Mouse (Mus musculus): Measurements from ENCODE around the gene Plscr3. TPM values are rescaled to one million over a fixed set of nuclear protein-coding genes. Genes with fewer than 3 reads are reported as not detected.

Plscr3 gene
- polyA plus RNA-seq, 1 experiment from 2014 or later, result 74.5 TPM

DNA sequence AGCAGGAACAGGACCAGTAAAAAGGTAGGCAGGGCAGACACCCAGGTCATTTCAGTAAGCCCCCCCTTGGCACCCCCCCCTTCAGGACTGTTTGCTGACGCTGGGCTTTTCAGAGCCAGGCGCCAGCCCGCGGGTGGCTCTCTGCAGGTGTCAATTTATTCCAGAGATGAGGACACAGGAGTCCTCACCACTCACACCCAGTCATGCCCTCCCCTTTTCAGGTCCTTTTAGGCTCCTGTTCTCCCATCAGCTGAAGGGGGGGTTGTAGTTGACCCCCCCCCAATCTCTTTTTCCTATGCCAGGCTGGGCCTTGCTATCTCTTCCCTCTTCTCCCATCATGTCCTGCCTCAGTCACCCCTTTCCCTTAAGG, 10.2 kb upstream of the Plscr3 start:
- Histone ChIP-seq H3K27ac (no peak overlapping the region), H3K9me3 (no peaks in the 10 kb centered on the region), H3K4me3 (peak overlapping the region; percentile 69), H3K4me1 (peaks cover 59% of the 10 kb centered on the region), H3K27me3 (ENCODE audit: insufficient read depth, poor library complexity, severe bottlenecking) (peaks cover 49% of the 10 kb centered on the region), H3K36me3 (peaks cover 7% of the 10 kb centered on the region)
- no peak for DNase-seq (ENCODE audit: low spot score)
- 0% methylated on average over 4 of the region's 4 CpGs for WGBS

DNA sequence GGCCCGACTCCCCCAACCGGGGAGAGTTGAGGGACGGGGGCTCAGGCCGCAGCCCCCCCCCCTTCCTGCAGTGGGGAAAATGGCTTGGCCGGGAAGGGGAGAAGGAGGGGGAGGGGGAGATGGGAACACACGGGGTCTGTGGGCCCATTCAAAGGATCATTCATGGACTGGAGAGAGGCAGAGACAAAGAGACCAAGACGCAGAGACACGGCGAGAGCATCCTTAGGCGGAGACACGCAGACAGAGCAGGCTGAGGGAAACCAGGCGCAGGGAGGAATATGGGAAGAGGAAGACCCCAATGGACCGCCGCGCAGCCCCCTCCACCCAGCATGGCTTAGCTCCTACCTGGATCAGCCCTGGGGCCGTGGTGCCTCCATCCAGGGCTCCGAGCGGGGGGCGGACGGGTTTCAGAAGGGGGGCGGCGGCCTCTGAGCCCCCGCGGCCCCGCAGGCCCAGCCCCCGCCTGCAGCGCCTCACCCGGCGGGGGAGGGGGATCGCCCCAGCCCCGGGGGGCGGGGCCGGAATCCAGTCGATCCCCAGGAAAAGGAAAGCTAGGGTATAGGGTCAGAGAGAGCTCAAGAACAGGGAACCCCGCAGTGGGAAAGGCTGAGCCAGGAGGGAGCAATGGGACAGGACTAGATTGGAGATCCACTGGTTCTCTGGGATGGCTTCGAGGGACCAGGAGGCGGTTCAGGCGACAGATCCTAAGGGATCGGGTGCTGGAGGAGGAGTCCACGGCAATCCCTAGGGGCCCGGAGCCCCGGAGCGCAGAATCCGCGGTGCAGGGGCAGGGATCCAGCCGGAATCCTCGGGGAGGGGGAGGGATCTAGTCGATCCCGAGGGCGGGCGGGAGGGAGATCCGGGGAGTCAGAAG, 9.2 kb upstream of the Plscr3 start:
- peak overlapping the region; percentile 69 for H3K4me3 ChIP-seq
- no peaks in the 10 kb centered on the region for H3K9me3 ChIP-seq
- H3K27me3 ChIP-seq (ENCODE audit: insufficient read depth, poor library complexity, severe bottlenecking), result peaks cover 49% of the 10 kb centered on the region
- under 1% methylated on average over 39 of the region's 52 CpGs for WGBS
- peak overlapping the region; percentile 93 for H3K27ac ChIP-seq
- H3K36me3 ChIP-seq, result peaks cover 7% of the 10 kb centered on the region
- DNase-seq (ENCODE audit: low spot score), result no peak
- peaks cover 54% of the 10 kb centered on the region for H3K4me1 ChIP-seq

DNA sequence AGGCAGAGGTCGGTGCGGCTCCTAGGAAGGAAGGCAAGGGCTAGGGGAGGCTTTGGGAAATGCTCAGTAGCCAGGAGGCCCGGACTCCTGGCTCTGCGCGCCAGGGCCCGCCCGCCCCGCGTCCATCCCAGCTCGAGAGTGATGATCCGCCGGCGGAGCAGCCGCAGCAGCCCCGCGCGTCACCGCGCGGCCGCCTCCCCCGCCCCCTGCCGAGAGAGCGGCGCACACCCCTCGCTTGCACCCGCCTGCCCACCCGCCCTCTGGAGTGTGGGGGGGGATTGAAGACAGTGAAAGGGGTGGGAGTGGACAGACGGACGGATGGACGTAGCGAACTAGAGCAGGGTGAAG, 8.6 kb upstream of the Plscr3 start, which contains the start of gene Nlgn2:
TSS of gene Nlgn2 (minus strand) at position 181 of the 348 bp plus-strand sequence.
- no peak for DNase-seq (ENCODE audit: low spot score)
- peaks cover 54% of the 10 kb centered on the region for H3K4me1 ChIP-seq
- 0% methylated on average over 32 of the region's 32 CpGs for WGBS

DNA sequence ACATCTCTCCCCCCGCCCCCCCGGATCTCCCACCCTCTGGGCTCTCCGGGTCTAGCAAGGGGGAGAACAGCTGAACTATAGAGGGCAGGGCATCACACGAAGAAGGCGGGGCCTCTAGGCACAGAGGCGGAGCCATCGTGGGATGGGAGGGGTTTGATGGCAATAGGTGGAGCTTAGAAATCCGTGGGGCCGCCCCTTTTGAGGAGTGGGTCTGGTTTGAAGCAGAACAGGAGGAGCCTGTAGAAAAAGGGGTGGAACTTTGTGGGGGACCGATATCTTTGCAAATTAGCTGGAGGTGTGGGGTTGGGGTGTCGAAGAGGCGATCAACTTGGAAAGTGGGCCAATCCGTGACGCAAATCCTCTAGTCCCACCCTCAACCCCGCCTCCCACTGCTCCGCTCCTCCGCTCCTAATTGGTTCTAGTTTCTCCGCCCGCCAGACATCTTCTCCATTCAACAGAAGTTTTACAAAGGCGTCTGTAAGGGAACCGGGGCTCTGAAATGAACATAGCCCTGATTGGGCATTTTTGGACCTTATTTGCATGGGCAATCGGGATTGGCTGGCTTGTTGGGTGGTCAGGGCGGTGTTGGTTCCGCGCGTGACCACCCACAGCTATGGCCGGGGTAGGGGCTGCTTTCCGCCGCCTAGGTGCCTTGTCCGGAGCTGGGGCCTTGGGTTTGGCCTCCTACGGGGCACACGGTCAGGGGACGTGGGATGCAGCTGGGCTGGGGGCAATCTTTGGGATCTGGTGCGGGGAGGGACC, 8.0 kb upstream of the Plscr3 start, which contains the start of gene Tmem256:
TSS of gene Tmem256 (plus strand) at position 563 of the 762 bp plus-strand sequence.
- peaks cover 7% of the 10 kb centered on the region for H3K36me3 ChIP-seq
- peak within 1 kb of the TSS; percentile 93 for H3K27ac ChIP-seq
- H3K4me1 ChIP-seq, result peaks cover 56% of the 10 kb centered on the region
- H3K9me3 ChIP-seq, result no peaks in the 10 kb centered on the region
- peak within 1 kb of the TSS; percentile 69 for H3K4me3 ChIP-seq
- under 1% methylated on average over 34 of the region's 34 CpGs for WGBS
- peak; percentile 99 for DNase-seq (ENCODE audit: low spot score)
- peaks cover 39% of the 10 kb centered on the region for H3K27me3 ChIP-seq (ENCODE audit: insufficient read depth, poor library complexity, severe bottlenecking)

More for the DNA sequence above, 8.6 kb upstream of the Plscr3 start, which contains the start of gene Nlgn2:
- H3K27ac ChIP-seq, result peak within 1 kb of the TSS; percentile 93
- peaks cover 7% of the 10 kb centered on the region for H3K36me3 ChIP-seq
- H3K27me3 ChIP-seq (ENCODE audit: insufficient read depth, poor library complexity, severe bottlenecking), result peaks cover 45% of the 10 kb centered on the region
- H3K4me3 ChIP-seq, result peak within 1 kb of the TSS; percentile 69
- H3K9me3 ChIP-seq, result no peaks in the 10 kb centered on the region

DNA sequence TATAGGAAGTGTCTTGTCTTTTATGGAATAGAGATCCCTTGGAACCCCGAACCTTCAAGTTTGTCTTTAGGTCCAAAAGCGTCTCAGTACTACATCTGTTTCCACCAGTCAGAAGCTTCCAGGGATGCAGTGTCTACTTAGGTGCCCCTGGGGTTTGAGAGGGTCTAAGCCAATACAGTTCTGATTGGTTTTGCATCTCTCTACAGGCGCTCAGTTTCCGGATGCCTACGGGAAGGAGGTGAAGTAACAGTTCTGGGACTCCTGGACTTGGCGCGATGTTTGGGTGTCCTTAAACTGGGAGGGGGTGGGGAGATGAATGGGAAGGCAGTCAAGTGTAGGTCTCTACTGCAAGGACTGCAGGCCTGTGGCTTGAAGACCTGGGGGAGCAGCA, 7.5 kb upstream of the Plscr3 start:
- DNase-seq (ENCODE audit: low spot score), result no peak
- Histone ChIP-seq H3K4me3 (peak overlapping the region; percentile 69), H3K9me3 (no peaks in the 10 kb centered on the region), H3K4me1 (peaks cover 56% of the 10 kb centered on the region), H3K27ac (peak overlapping the region; percentile 93), H3K27me3 (ENCODE audit: insufficient read depth, poor library complexity, severe bottlenecking) (peaks cover 33% of the 10 kb centered on the region), H3K36me3 (peaks cover 2% of the 10 kb centered on the region; the same call in 1 of the 2 replicates)
- 1% methylated on average over 7 of the region's 7 CpGs for WGBS

DNA sequence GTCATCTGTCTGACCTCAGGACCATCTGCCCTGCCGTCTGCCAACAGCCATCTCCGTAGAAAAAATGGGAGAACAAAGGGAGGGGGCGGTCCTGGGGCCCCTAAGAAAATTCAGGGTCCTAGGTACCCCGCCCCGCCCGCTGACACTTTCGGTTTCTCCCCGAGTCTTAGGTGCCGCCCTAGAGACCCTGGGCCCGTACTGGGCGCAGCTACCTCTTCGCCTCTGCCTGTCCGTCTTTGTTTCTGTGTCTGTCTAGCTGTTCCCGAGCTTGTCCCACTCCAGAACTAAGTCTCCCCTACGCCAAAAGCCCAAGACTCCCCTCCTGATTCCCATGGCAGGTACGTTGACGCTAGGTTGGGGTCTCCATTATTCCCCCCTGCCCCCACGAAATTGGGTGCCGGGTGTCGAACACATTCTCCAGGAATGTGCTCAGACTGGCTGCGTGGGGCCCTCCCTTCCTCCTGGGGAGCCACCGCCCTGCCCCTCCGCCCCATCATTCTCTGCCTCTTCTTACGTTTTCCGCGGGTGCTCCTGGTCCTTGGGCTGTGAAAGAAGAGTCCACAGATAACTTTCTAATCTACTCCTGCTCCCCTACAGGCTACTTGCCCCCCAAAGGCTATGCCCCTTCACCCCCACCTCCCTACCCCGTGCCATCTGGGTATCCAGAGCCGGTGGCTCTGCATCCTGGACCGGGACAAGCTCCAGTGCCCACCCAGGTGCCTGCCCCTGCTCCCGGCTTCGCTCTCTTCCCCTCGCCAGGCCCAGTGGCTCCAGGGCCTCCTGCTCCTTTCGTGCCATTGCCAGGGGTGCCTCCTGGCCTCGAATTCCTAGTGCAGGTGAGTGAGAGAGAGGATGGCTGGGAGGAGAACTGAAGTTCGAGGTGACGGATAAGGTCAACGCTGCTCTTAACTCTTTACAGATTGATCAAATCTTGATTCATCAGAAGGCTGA, 837 bp downstream of the Plscr3 start:
- no peak for DNase-seq (ENCODE audit: low spot score)
- WGBS, result 10% methylated on average over 37 of the region's 37 CpGs

DNA sequence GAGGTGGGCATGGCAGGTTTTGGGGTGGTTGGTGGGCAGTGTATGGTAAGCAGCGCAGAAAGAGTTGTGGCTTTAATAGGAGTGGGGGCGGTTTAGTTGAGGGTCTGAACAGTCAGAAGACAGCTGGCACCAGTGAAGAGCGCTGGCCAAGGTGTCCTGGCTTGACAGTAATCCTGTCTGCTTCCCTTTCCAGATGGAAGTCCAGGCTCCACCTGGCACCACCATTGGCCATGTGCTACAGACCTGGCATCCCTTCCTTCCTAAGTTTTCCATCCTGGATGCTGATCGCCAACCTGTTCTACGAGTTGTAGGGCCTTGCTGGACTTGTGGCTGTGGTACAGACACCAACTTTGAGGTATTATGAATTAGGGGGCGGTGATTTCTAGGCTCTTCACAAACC, 1.8 kb downstream of the Plscr3 start:
- Histone ChIP-seq H3K9me3 (no peaks in the 10 kb centered on the region), H3K4me1 (peaks cover 43% of the 10 kb centered on the region), H3K4me3 (peak overlapping the region; percentile 81), H3K27me3 (ENCODE audit: insufficient read depth, poor library complexity, severe bottlenecking) (no peaks in the 10 kb centered on the region), H3K27ac (no peak overlapping the region), H3K36me3 (peaks cover 49% of the 10 kb centered on the region)
- 95% methylated on average over 6 of the region's 6 CpGs for WGBS
- no peak for DNase-seq (ENCODE audit: low spot score)

More for the DNA sequence above, 837 bp downstream of the Plscr3 start:
- H3K36me3 ChIP-seq, result peaks cover 44% of the 10 kb centered on the region
- H3K27ac ChIP-seq, result peak overlapping the region; percentile 98
- H3K4me3 ChIP-seq, result peak overlapping the region; percentile 81
- peaks cover 42% of the 10 kb centered on the region for H3K4me1 ChIP-seq
- no peaks in the 10 kb centered on the region for H3K27me3 ChIP-seq (ENCODE audit: insufficient read depth, poor library complexity, severe bottlenecking)
- H3K9me3 ChIP-seq, result no peaks in the 10 kb centered on the region

DNA sequence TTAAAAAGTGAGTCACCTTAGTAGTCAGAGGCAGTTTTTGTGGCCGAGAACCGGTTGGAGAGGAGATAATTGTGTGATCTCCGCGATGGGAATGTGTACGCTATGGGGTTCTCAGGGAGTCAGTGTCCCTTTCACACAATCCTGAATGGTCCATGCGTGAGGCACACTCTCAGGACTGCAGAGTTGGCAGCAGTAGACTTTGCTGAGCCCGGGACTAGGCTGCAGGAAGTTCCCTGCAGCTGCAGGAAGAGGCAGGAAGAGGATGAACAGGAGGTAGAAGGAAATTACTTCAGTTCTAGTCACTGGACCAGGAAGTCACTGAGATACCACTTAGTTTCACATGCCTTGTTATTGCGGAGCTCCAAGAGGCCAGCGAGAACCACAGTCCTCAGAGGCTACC, 3.0 kb downstream of the Plscr3 start:
- H3K4me1 ChIP-seq, result peaks cover 49% of the 10 kb centered on the region
- DNase-seq (ENCODE audit: low spot score), result no peak
- no peak overlapping the region for H3K4me3 ChIP-seq
- H3K36me3 ChIP-seq, result peaks cover 49% of the 10 kb centered on the region
- H3K9me3 ChIP-seq, result no peaks in the 10 kb centered on the region
- WGBS, result 80% methylated on average over 9 of the region's 9 CpGs
- no peak overlapping the region for H3K27ac ChIP-seq
- no peaks in the 10 kb centered on the region for H3K27me3 ChIP-seq (ENCODE audit: insufficient read depth, poor library complexity, severe bottlenecking)

DNA sequence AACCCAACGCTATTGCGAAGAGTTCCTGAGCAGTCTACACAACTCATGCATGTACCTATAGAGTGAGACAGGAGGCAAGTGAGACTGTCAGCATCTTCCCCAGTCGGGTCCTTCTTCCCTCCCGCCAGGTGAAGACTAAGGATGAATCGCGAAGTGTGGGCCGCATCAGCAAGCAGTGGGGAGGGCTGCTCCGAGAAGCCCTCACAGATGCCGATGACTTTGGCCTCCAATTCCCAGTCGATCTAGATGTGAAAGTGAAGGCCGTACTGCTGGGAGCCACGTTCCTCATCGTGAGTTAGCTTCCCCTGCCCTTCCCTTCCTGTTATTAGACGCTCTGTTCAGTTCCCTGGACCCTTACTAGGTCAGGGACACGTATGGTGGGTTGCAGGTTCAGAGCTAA, 3.7 kb downstream of the Plscr3 start:
- H3K36me3 ChIP-seq, result peaks cover 49% of the 10 kb centered on the region
- H3K4me1 ChIP-seq, result peaks cover 53% of the 10 kb centered on the region
- 91% methylated on average over 15 of the region's 15 CpGs for WGBS
- no peaks in the 10 kb centered on the region for H3K9me3 ChIP-seq
- no peaks in the 10 kb centered on the region for H3K27me3 ChIP-seq (ENCODE audit: insufficient read depth, poor library complexity, severe bottlenecking)
- H3K4me3 ChIP-seq, result no peak overlapping the region
- no peak overlapping the region for H3K27ac ChIP-seq
- DNase-seq (ENCODE audit: low spot score), result no peak

DNA sequence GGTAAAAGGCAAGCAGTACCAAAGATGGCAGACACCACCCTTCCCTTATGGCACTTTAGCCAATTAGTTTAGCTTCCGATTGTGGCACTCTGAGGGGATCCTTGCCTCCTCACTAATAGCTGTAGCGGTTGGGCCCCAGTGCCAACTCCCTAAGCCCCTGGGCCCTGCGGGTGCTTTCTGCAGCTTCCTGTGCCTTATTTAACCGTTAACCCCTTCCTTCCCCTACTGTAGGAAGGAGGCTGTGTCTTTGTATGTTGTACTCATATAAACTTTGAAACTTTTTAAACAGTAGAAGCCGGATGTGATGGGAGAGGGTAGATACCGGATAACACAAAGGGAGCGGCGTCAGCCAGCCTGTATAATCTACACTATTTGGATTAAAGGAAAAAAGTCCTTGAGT, 4.6 kb downstream of the Plscr3 start:
- Histone ChIP-seq H3K27ac (no peak overlapping the region), H3K4me1 (peaks cover 55% of the 10 kb centered on the region), H3K27me3 (ENCODE audit: insufficient read depth, poor library complexity, severe bottlenecking) (no peaks in the 10 kb centered on the region), H3K36me3 (peaks cover 49% of the 10 kb centered on the region), H3K4me3 (no peak overlapping the region), H3K9me3 (no peaks in the 10 kb centered on the region)
- WGBS, result 75% methylated on average over 8 of the region's 8 CpGs
- DNase-seq (ENCODE audit: low spot score), result no peak

DNA sequence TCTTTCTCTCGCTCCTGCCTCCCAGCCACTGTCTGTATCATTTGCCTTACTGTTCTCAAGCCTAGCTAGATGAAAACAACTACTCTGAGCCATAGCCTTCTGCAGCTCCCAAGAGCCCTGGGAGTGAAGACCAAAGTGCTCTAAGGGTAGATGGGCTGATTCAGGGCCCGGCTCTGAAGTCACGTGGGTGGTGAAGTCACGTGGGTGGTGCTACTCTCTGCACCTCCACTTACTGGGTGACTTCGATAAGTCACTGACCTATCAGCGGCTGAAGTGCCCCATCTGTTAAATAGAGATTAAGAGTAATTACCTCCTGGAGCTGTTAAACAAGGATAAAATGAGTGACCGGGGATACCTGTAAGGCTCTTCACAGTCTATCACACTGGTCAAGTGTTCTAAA, 7.8 kb downstream of the Plscr3 start:
- Histone ChIP-seq H3K4me3 (no peak overlapping the region), H3K27me3 (ENCODE audit: insufficient read depth, poor library complexity, severe bottlenecking) (peaks cover 27% of the 10 kb centered on the region), H3K9me3 (no peaks in the 10 kb centered on the region), H3K4me1 (peaks cover 31% of the 10 kb centered on the region), H3K36me3 (peaks cover 35% of the 10 kb centered on the region), H3K27ac (peak overlapping the region; percentile 72; the same call in 1 of the 2 replicates)
- peak; percentile 94 for DNase-seq (ENCODE audit: low spot score)
- 58% methylated on average over 7 of the region's 7 CpGs for WGBS

DNA sequence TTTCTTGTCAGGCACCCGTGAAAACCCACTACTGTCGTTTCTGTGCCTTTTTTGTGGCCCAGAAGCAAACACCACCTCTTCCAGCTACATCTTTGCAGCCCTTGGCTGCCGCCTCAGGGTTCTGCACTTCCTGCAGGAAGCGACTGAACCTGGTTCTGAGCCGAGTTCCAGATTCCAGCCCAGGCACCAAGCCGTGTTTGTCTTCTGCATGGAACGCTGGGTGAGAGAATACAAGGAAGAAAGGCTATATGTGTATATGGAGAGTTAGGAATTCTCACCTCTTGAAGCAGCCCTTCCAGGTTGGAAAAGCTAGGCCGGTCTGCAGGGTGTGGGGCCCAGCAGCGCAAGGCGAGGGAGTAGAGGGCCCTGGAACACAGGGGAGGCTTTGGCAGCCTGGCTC, 8.5 kb downstream of the Plscr3 start:
- H3K9me3 ChIP-seq, result no peaks in the 10 kb centered on the region
- H3K27ac ChIP-seq, result peak overlapping the region; percentile 56
- DNase-seq (ENCODE audit: low spot score), result no peak
- 82% methylated on average over 10 of the region's 10 CpGs for WGBS
- no peak overlapping the region for H3K4me3 ChIP-seq
- peaks cover 28% of the 10 kb centered on the region for H3K36me3 ChIP-seq
- peaks cover 34% of the 10 kb centered on the region for H3K27me3 ChIP-seq (ENCODE audit: insufficient read depth, poor library complexity, severe bottlenecking)
- H3K4me1 ChIP-seq, result peaks cover 31% of the 10 kb centered on the region
